11 mouse cellular contexts compared by ENCODE assay signal in the genomic region with DNA sequence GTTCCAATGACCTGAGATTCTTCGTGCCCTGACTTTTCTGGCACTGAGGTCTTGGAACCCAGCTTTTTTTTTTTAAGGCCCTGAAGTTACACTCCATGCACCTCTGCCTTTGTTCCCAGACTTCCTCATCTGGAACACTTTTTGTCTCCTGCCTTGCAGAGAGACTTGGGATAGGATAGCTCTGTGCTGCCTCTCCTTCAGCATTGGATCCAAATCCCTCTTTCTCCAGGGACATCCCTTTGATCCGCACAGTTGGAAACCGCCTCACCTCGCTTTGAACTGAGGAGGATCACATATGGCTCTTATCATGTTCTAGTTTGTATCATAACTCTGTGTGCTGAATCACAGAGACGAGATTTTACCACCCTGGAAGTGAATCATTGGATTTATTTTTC.
DNase-seq lines count a peak whose midpoint lies in the region; ATAC-seq and TF ChIP-seq lines count a peak whose summit lies in the region.
"Had no signal": no experiment of that assay in that cellular context is flagged by ENCODE, and none has a peak within 500 bp of the region (broad histone marks: within the 10 kb centered on the region; RNA-seq: fewer than 3 reads in every experiment).

No protein-coding gene starts in this region.

- WGBS in heart, embryonic 13.5 days: 63% methylated on average over 5 of the region's 5 CpGs
- WGBS in neural tube, embryonic 13.5 days: 82% methylated on average over 5 of the region's 5 CpGs
- 35% methylated on average over 5 of the region's 5 CpGs for WGBS in intestine, embryonic 14.5 days
- WGBS in stomach, postnatal 0 days: 44% methylated on average over 5 of the region's 5 CpGs

- peak overlapping the region; percentile 78 for H3K27ac ChIP-seq in heart, embryonic 13.5 days (replicated peaks)
- peak overlapping the region; percentile 71 for H3K27ac ChIP-seq in neural tube, embryonic 13.5 days (replicated peaks)
- H3K27ac ChIP-seq in intestine, embryonic 14.5 days (ENCODE audit: low read depth): peak overlapping the region; percentile 66
- H3K27ac ChIP-seq in stomach, postnatal 0 days (replicated peaks): peak overlapping the region; percentile 14; the same call in 1 of the 2 replicates

- DNase-seq in heart, adult 8-10 months (ENCODE audit: low spot score): no peak
- no peak for DNase-seq in neural tube, embryonic 10.5 days (ENCODE audit: extremely low spot score, low spot score)
- no peak for DNase-seq in intestine, embryonic 14.5 days (ENCODE audit: low spot score)
- DNase-seq in stomach, postnatal 0 days (ENCODE audit: low spot score): no peak
- no peak for DNase-seq in gastrocnemius, postnatal 36 days
- no peak for DNase-seq in cerebellum, postnatal 25 days
- DNase-seq: cerebellum, adult 18-20 months; kidney, adult 18-20 months; right cerebral cortex, postnatal 14 days had no signal

- H3K4me3 ChIP-seq in heart, embryonic 13.5 days: no peak overlapping the region
- no peak overlapping the region for H3K4me3 ChIP-seq in neural tube, embryonic 13.5 days
- no peak overlapping the region for H3K4me3 ChIP-seq in intestine, embryonic 14.5 days (ENCODE audit: low read depth, low read length)
- H3K4me3 ChIP-seq in stomach, postnatal 0 days (ENCODE audit: low read depth, low read length): no peak overlapping the region

- H3K4me1 ChIP-seq in heart, embryonic 13.5 days: peaks cover 17% of the 10 kb centered on the region
- peaks cover 14% of the 10 kb centered on the region for H3K4me1 ChIP-seq in neural tube, embryonic 13.5 days (replicated peaks)
- H3K4me1 ChIP-seq in intestine, embryonic 14.5 days (replicated peaks; ENCODE audit: control insufficient read depth, insufficient read depth, low read length): peaks cover 16% of the 10 kb centered on the region
- no peaks in the 10 kb centered on the region for H3K4me1 ChIP-seq in stomach, postnatal 0 days (replicated peaks; ENCODE audit: control insufficient read depth, insufficient read depth)

- TF ChIP-seq CTCF in stomach, postnatal 0 days (IDR thresholded peaks at IDR 0.05; ENCODE audit: low read depth): no peak

- no peak overlapping the region for H3K9ac ChIP-seq in heart, embryonic 13.5 days
- no peak overlapping the region for H3K9ac ChIP-seq in neural tube, embryonic 13.5 days
- no peak overlapping the region for H3K9ac ChIP-seq in intestine, embryonic 14.5 days (ENCODE audit: low read length)
- no peak overlapping the region for H3K9ac ChIP-seq in stomach, postnatal 0 days (ENCODE audit: low read length)

- no peaks in the 10 kb centered on the region for H3K27me3 ChIP-seq in heart, embryonic 13.5 days (replicated peaks)
- no peaks in the 10 kb centered on the region for H3K27me3 ChIP-seq in neural tube, embryonic 13.5 days
- H3K27me3 ChIP-seq in intestine, embryonic 14.5 days (replicated peaks; ENCODE audit: control insufficient read depth, insufficient read depth, low read length): no peaks in the 10 kb centered on the region
- H3K27me3 ChIP-seq in stomach, postnatal 0 days (ENCODE audit: control insufficient read depth, insufficient read depth, low read length): no peaks in the 10 kb centered on the region

- no peaks in the 10 kb centered on the region for H3K9me3 ChIP-seq in heart, embryonic 13.5 days
- no peaks in the 10 kb centered on the region for H3K9me3 ChIP-seq in neural tube, embryonic 13.5 days
- H3K9me3 ChIP-seq in intestine, embryonic 14.5 days (ENCODE audit: control insufficient read depth, low read length): no peaks in the 10 kb centered on the region
- H3K9me3 ChIP-seq in stomach, postnatal 0 days (ENCODE audit: control insufficient read depth, low read length): no peaks in the 10 kb centered on the region

- intact Hi-C loops in gastrocnemius, postnatal 36 days (cut with DNase I): no loop called here

- no peaks in the 10 kb centered on the region for H3K36me3 ChIP-seq in heart, embryonic 13.5 days
- no peaks in the 10 kb centered on the region for H3K36me3 ChIP-seq in neural tube, embryonic 13.5 days
- no peaks in the 10 kb centered on the region for H3K36me3 ChIP-seq in intestine, embryonic 14.5 days (ENCODE audit: control insufficient read depth, insufficient read depth, low read length)
- no peaks in the 10 kb centered on the region for H3K36me3 ChIP-seq in stomach, postnatal 0 days (ENCODE audit: control insufficient read depth, insufficient read depth, low read length)

- H3K4me2 ChIP-seq in heart, embryonic 13.5 days: no peak overlapping the region
- H3K4me2 ChIP-seq in neural tube, embryonic 13.5 days: no peak overlapping the region
- H3K4me2 ChIP-seq in intestine, embryonic 14.5 days (ENCODE audit: low read length): no peak overlapping the region
- H3K4me2 ChIP-seq in stomach, postnatal 0 days (replicated peaks; ENCODE audit: low read depth): no peak overlapping the region

- ATAC-seq in heart, embryonic 13.5 days (ENCODE audit: extremely low read depth, insufficient number of reproducible peaks, low FRiP score, low TSS enrichment): no peak
- no peak for ATAC-seq in neural tube, embryonic 13.5 days (ENCODE audit: low read depth)
- 0 out of 2 replicates have a peak, but pooled peaks have one; percentile 58 for ATAC-seq in intestine, embryonic 14.5 days (replicated peaks; ENCODE audit: low FRiP score, low TSS enrichment, low read depth)
- ATAC-seq in stomach, postnatal 0 days (ENCODE audit: low FRiP score, low TSS enrichment): no peak

- no peak for TF ChIP-seq EP300 in stomach, postnatal 0 days (optimal IDR thresholded peaks at IDR 0.05)

Comparison
In these comparisons a context has a peak if more than half of its experiments do, and no peak if none do; other contexts are left out.
1. H3K27ac ChIP-seq: peak in every context shown above with its lines; median percentile 78 in heart, embryonic 13.5 days; 71 in neural tube, embryonic 13.5 days; 66 in intestine, embryonic 14.5 days; 14 in stomach, postnatal 0 days.